Mouse (Mus musculus): ENCODE measurements around the gene 1700122O11Rik. TPM values are rescaled to one million over a fixed set of nuclear protein-coding genes. Genes with fewer than 3 reads are reported as not detected.

The 1700122O11Rik gene
- polyA plus RNA-seq, 1 experiment from 2014 or later, result not detected

DNA sequence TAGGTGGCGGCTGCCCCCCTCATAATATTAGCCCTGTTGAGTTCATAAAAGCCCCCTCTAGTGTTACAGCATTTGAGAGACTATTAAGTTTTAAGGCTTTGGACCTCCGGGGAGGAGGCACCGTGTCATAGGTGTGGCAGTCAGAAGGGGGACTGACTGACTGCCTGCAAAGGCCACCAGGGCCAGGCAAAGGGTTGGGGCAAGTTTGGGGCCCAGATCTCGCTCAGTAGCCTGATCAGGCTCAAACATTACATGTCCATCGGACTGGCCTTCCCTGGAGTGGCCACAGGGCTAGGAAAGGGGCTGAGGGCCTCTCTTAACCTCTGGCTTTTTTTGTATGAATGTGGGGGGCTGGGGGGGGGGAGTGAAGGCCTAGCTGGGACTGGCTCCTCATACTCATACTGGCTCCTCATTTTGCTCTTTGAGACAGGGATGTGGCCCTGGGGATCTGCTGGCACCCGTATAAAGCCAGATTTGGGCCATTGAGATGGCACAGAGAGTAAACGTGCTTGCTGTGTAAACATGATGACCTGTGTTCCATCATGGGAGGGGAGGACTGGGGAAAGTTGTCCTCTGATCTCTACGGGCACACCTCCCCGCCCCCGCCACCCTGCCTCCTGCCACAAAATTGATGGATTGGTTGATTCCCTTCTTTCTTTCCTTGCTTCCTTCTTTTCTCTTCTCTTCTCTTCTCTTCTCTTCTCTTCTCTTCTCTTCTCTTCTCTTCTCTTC is 47.5 kb downstream of the 1700122O11Rik start:
- Histone ChIP-seq H3K27me3 (replicated peaks; ENCODE audit: control insufficient read depth, insufficient read depth, low read length) (no peaks in the 10 kb centered on the region), H3K36me3 (ENCODE audit: control insufficient read depth, insufficient read depth, low read length) (no peaks in the 10 kb centered on the region)

DNA sequence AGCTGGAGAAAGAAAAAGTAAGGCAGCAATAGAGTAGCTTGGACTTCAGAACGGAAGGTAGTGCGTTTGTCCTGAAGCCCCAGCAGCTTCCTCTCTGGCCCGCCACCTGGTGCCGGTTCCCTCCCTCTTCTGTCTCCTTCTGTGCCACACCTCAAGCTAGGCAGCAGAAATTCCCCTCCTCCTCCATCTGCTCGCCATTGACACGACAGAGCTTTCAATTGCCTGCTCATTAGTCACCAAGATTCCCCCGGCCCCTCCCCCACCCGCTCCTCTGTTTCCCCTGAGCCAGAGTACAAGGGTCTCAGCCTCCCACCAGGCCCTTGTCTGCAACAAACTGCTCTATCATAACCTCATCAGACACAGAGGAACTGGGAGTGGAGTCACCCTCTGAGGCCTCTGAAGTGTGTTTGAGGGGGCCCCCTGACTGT is 48.1 kb downstream of the 1700122O11Rik start:
- ATAC-seq, result peak; percentile 88
- no peaks in the 10 kb centered on the region for H3K36me3 ChIP-seq (ENCODE audit: control insufficient read depth, insufficient read depth, low read length)
- no peak overlapping the region for H3K4me2 ChIP-seq (ENCODE audit: low read depth, low read length)
- H3K27ac ChIP-seq (ENCODE audit: low read length), result peak overlapping the region; percentile 68
- 16% methylated on average over 8 of the region's 8 CpGs for WGBS
- peaks cover 19% of the 10 kb centered on the region for H3K4me1 ChIP-seq (ENCODE audit: control insufficient read depth, insufficient read depth, low read length)
- H3K9me3 ChIP-seq (ENCODE audit: control insufficient read depth, low read length), result no peaks in the 10 kb centered on the region
- no peaks in the 10 kb centered on the region for H3K27me3 ChIP-seq (replicated peaks; ENCODE audit: control insufficient read depth, insufficient read depth, low read length)
- no peak overlapping the region for H3K4me3 ChIP-seq (ENCODE audit: low read length)
- H3K9ac ChIP-seq (ENCODE audit: low read depth, low read length), result peak overlapping the region; percentile 34; the same call in 1 of the 2 replicates

More for the DNA sequence above, 47.5 kb downstream of the 1700122O11Rik start:
- no peak overlapping the region for H3K4me2 ChIP-seq (ENCODE audit: low read depth, low read length)
- H3K27ac ChIP-seq (ENCODE audit: low read length), result peak overlapping the region; percentile 68
- H3K9ac ChIP-seq (ENCODE audit: low read depth, low read length), result peak overlapping the region; percentile 34; the same call in 1 of the 2 replicates
- ATAC-seq, result peak; percentile 64
- no peak overlapping the region for H3K4me3 ChIP-seq (ENCODE audit: low read length)
- H3K4me1 ChIP-seq (ENCODE audit: control insufficient read depth, insufficient read depth, low read length), result peaks cover 19% of the 10 kb centered on the region
- no peaks in the 10 kb centered on the region for H3K9me3 ChIP-seq (ENCODE audit: control insufficient read depth, low read length)
- WGBS, result 40% methylated on average over 10 of the region's 10 CpGs

DNA sequence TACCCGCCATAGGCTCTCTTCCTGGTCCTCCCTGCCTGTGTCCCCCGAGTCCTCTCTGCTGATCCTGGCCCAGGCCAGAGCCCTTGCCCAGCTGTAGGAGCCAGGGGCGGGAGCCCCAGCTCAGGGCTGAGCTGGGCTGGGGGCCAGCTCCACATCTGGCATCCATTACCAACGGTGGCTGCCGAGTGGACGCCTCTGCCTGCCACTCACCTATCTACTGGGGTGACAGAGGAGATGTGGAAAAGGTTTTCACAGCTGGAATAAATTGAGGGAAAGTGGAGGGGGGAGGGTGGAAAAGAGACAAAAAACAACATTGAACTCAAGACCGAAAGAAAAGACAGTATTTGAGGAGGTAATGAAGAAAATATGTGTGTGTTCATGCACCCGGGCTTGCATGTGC is 49.3 kb downstream of the 1700122O11Rik start:
- no peak for ATAC-seq
- WGBS, result 42% methylated on average over 8 of the region's 8 CpGs

DNA sequence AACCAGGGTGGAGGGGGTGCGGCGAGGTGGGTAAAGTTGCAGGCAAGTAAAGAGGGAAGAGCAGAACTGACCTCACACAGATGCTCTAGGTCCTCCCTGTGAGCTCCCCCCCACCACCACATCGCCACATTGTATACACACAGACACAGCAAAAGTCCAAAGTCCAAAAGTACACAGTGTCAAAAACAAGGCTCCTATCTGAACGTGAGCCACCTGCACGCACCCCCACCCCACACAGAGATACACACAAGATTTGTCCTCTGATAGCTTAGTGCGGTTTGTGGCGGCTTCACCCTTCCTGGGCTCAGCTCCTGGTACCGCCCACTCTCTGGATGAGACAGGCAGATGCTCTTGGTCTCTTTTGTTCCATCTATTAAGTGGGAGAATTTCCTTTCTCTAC is 50.0 kb downstream of the 1700122O11Rik start:
- H3K4me1 ChIP-seq (ENCODE audit: control insufficient read depth, insufficient read depth, low read length), result peaks cover 19% of the 10 kb centered on the region
- ATAC-seq, result 0 out of 2 replicates have a peak, but pooled peaks have one; percentile 17
- no peaks in the 10 kb centered on the region for H3K27me3 ChIP-seq (replicated peaks; ENCODE audit: control insufficient read depth, insufficient read depth, low read length)
- no peaks in the 10 kb centered on the region for H3K36me3 ChIP-seq (ENCODE audit: control insufficient read depth, insufficient read depth, low read length)
- H3K4me2 ChIP-seq (ENCODE audit: low read depth, low read length), result no peak overlapping the region
- no peak overlapping the region for H3K4me3 ChIP-seq (ENCODE audit: low read length)
- H3K27ac ChIP-seq (ENCODE audit: low read length), result no peak overlapping the region
- WGBS, result 69% methylated on average over 8 of the region's 8 CpGs
- no peak overlapping the region for H3K9ac ChIP-seq (ENCODE audit: low read depth, low read length)
- H3K9me3 ChIP-seq (ENCODE audit: control insufficient read depth, low read length), result no peaks in the 10 kb centered on the region

More for the DNA sequence above, 49.3 kb downstream of the 1700122O11Rik start:
- no peaks in the 10 kb centered on the region for H3K36me3 ChIP-seq (ENCODE audit: control insufficient read depth, insufficient read depth, low read length)
- peaks cover 19% of the 10 kb centered on the region for H3K4me1 ChIP-seq (ENCODE audit: control insufficient read depth, insufficient read depth, low read length)
- H3K4me3 ChIP-seq (ENCODE audit: low read length), result no peak overlapping the region
- H3K27me3 ChIP-seq (replicated peaks; ENCODE audit: control insufficient read depth, insufficient read depth, low read length), result no peaks in the 10 kb centered on the region
- no peak overlapping the region; the same call in 1 of the 2 replicates for H3K9ac ChIP-seq (ENCODE audit: low read depth, low read length)
- no peak overlapping the region for H3K4me2 ChIP-seq (ENCODE audit: low read depth, low read length)
- H3K9me3 ChIP-seq (ENCODE audit: control insufficient read depth, low read length), result no peaks in the 10 kb centered on the region
- peak overlapping the region; percentile 16; the same call in 1 of the 2 replicates for H3K27ac ChIP-seq (ENCODE audit: low read length)

Other genes starting within 250 kb of the 1700122O11Rik start
- gene Mdfi, start 203.6 kb downstream of the 1700122O11Rik start, polyA plus RNA-seq (2015; fragmentation: Nextera tagmentation; extraction: Ambion mirVana), result 6.5 and 8.8 TPM in 2 replicates
- 12.5 and 13.6 TPM in 2 replicates for gene Foxp4, start 113.6 kb downstream of the 1700122O11Rik start, polyA plus RNA-seq (2015; fragmentation: Nextera tagmentation; extraction: Ambion mirVana)
- not detected in 2 replicates for gene 1700067P10Rik, start 51.0 kb upstream of the 1700122O11Rik start, polyA plus RNA-seq (2015; fragmentation: Nextera tagmentation; extraction: Ambion mirVana)
- gene 9830107B12Rik, start 108.0 kb upstream of the 1700122O11Rik start, polyA plus RNA-seq (2015; fragmentation: Nextera tagmentation; extraction: Ambion mirVana), result not detected in 2 replicates
- gene A530064D06Rik, start 129.0 kb upstream of the 1700122O11Rik start, polyA plus RNA-seq (2015; fragmentation: Nextera tagmentation; extraction: Ambion mirVana), result 0.20 and 0.33 TPM in 2 replicates
- gene Trem1, start 194.5 kb upstream of the 1700122O11Rik start, polyA plus RNA-seq (2015; fragmentation: Nextera tagmentation; extraction: Ambion mirVana), result 0.56 and 0.72 TPM in 2 replicates
- gene Trem3, start 209.5 kb upstream of the 1700122O11Rik start, polyA plus RNA-seq (2015; fragmentation: Nextera tagmentation; extraction: Ambion mirVana), result 0.37 and 0.57 TPM in 2 replicates
- 4.0 and 5.8 TPM in 2 replicates for gene Treml4, start 226.0 kb upstream of the 1700122O11Rik start, polyA plus RNA-seq (2015; fragmentation: Nextera tagmentation; extraction: Ambion mirVana)